Mouse (Mus musculus): ENCODE measurements at regions not wholly inside any gene's neighbourhood (a gene's known extent, or its start where the extent isn't known, plus 50 kb on each side); places are given as distances from the start of the nearest gene placed in this dataset.

GRCm38 (mm10) chr13:111860931-111861330 is 52.1 kb upstream of the Map3k1 start:
- 93% methylated on average over 3 of the region's 3 CpGs for WGBS
- Histone ChIP-seq H3K27me3 (ENCODE audit: control insufficient read depth, insufficient read depth, low read length) (no peaks in the 10 kb centered on the region), H3K4me3 (ENCODE audit: extremely low read depth, insufficient read depth, insufficient read length) (no peak overlapping the region), H3K36me3 (ENCODE audit: control insufficient read depth, insufficient read depth, low read length) (no peaks in the 10 kb centered on the region), H3K27ac (ENCODE audit: insufficient read depth, low read length) (no peak overlapping the region), H3K4me1 (ENCODE audit: control insufficient read depth, insufficient read depth, insufficient read length) (no peaks in the 10 kb centered on the region)
- TF ChIP-seq POLR2A (IDR thresholded peaks at IDR 0.05; ENCODE audit: low read depth, low read length) = no peak
- no peak for TF ChIP-seq CTCF (IDR thresholded peaks at IDR 0.05; ENCODE audit: extremely low read depth, insufficient read depth, insufficient read length, insufficient replicate concordance)
- no peak for DNase-seq (ENCODE audit: low read depth in 1 of 2, low spot score in 2 of 2)

DNA sequence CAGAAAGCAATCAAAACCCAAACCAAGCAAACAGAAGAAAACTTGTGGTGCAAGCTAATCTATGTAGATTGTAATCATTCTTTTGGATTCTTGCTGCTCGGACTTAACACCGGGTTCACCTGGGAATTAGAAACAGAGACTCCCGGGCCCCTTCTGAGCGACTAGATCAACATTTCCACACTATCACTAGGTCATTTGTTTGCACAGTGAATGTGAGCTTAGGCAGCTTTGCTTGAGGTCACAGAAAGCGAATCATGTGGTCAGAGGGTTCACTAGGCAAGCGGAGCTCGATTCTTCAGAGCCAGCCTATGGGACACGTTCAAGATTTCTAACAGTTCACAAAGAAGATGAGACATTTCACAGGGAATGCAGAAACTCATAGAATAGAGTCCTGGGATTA is 53.5 kb upstream of the Map3k1 start:
- no peaks in the 10 kb centered on the region for H3K27me3 ChIP-seq (ENCODE audit: control insufficient read depth, insufficient read depth, low read length)
- no peak overlapping the region for H3K4me3 ChIP-seq (ENCODE audit: extremely low read depth, insufficient read depth, insufficient read length)
- H3K27ac ChIP-seq (ENCODE audit: insufficient read depth, low read length) = no peak overlapping the region
- H3K4me1 ChIP-seq (ENCODE audit: control insufficient read depth, insufficient read depth, insufficient read length) = no peaks in the 10 kb centered on the region; the same call in 1 of the 2 replicates
- H3K36me3 ChIP-seq (ENCODE audit: control insufficient read depth, insufficient read depth, low read length) = no peaks in the 10 kb centered on the region
- DNase-seq (ENCODE audit: low read depth in 1 of 2, low spot score in 2 of 2) = no peak
- 96% methylated on average over 8 of the region's 8 CpGs for WGBS
- TF ChIP-seq CTCF (IDR thresholded peaks at IDR 0.05; ENCODE audit: extremely low read depth, insufficient read depth, insufficient read length, insufficient replicate concordance) (no peak), POLR2A (IDR thresholded peaks at IDR 0.05; ENCODE audit: low read depth, low read length) (no peak)

DNA sequence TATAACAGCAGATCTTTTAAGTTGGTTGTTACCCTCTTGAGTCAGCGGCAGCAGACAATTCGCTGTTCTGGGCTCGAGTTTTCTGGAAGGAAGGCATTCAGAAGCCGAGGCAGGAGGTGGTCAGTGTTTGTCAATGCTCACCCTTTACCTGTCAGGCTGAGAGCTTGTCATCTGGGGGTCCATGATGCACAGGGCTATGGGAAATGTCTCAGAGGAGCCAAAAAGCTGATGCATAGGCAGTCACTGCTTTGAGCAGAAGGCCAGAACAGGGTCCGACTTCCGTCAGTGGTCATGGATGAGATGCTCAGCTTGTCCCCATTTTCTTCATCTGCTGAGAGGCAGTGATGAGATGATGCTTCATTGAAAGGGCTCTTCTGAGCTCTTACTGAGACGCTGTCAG is 57.2 kb upstream of the Map3k1 start:
- no peak overlapping the region for H3K27ac ChIP-seq (ENCODE audit: insufficient read depth, low read length)
- 97% methylated on average over 7 of the region's 7 CpGs for WGBS
- no peak for DNase-seq (ENCODE audit: low read depth in 1 of 2, low spot score in 2 of 2)
- no peak overlapping the region for H3K4me3 ChIP-seq (ENCODE audit: extremely low read depth, insufficient read depth, insufficient read length)
- H3K27me3 ChIP-seq (ENCODE audit: control insufficient read depth, insufficient read depth, low read length) = no peaks in the 10 kb centered on the region
- H3K4me1 ChIP-seq (ENCODE audit: control insufficient read depth, insufficient read depth, insufficient read length) = peaks cover 8% of the 10 kb centered on the region; the same call in 1 of the 2 replicates
- no peaks in the 10 kb centered on the region for H3K36me3 ChIP-seq (ENCODE audit: control insufficient read depth, insufficient read depth, low read length)
- TF ChIP-seq POLR2A (IDR thresholded peaks at IDR 0.05; ENCODE audit: low read depth, low read length) (no peak), CTCF (IDR thresholded peaks at IDR 0.05; ENCODE audit: extremely low read depth, insufficient read depth, insufficient read length, insufficient replicate concordance) (no peak)

DNA sequence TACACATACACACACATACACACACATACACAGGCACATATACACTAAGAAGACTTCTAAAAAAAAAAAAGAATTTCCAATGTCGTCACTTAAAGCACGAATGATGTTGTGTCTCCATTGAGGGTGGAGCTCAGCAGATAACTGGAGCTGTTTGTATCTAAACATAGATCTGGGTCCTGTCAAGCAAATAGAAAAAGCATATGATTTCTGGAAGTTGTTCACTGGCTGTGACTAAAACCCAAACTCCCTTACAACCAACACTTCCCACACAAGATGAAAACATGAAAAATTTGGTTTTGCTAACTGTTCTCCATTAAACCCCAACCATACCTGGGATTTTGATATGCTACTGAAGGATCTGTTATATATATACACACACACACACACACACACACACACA is 58.5 kb upstream of the Map3k1 start:
- no peaks in the 10 kb centered on the region for H3K36me3 ChIP-seq (ENCODE audit: control insufficient read depth, insufficient read depth, low read length)
- peak overlapping the region; percentile 74; the same call in 1 of the 2 replicates for H3K27ac ChIP-seq (ENCODE audit: insufficient read depth, low read length)

GRCm38 (mm10) chr13:111867763-111868725 is 59.3 kb upstream of the Map3k1 start:
- Histone ChIP-seq H3K36me3 (ENCODE audit: control insufficient read depth, insufficient read depth, low read length) (no peaks in the 10 kb centered on the region), H3K27me3 (ENCODE audit: control insufficient read depth, insufficient read depth, low read length) (no peaks in the 10 kb centered on the region), H3K4me1 (ENCODE audit: control insufficient read depth, insufficient read depth, insufficient read length) (peaks cover 8% of the 10 kb centered on the region; the same call in 1 of the 2 replicates), H3K4me3 (ENCODE audit: extremely low read depth, insufficient read depth, insufficient read length) (peak overlapping the region; percentile 77), H3K27ac (ENCODE audit: insufficient read depth, low read length) (peak overlapping the region; percentile 100)
- DNase-seq (ENCODE audit: low read depth in 1 of 2, low spot score in 2 of 2) = peak; percentile 66 to 90
- no peak for TF ChIP-seq CTCF (IDR thresholded peaks at IDR 0.05; ENCODE audit: extremely low read depth, insufficient read depth, insufficient read length, insufficient replicate concordance)
- TF ChIP-seq POLR2A (IDR thresholded peaks at IDR 0.05; ENCODE audit: low read depth, low read length) = peak; percentile 39; the same call in 1 of the 2 replicates
- 3% methylated on average over 31 of the region's 31 CpGs for WGBS

More for the DNA sequence above, 58.5 kb upstream of the Map3k1 start:
- peaks cover 8% of the 10 kb centered on the region; the same call in 1 of the 2 replicates for H3K4me1 ChIP-seq (ENCODE audit: control insufficient read depth, insufficient read depth, insufficient read length)
- WGBS = 28% methylated on average over 2 of the region's 2 CpGs
- H3K27me3 ChIP-seq (ENCODE audit: control insufficient read depth, insufficient read depth, low read length) = no peaks in the 10 kb centered on the region
- no peak overlapping the region for H3K4me3 ChIP-seq (ENCODE audit: extremely low read depth, insufficient read depth, insufficient read length)
- DNase-seq (ENCODE audit: low read depth in 1 of 2, low spot score in 2 of 2) = peak in 1 of 2 experiments; percentile 66
- TF ChIP-seq CTCF (IDR thresholded peaks at IDR 0.05; ENCODE audit: extremely low read depth, insufficient read depth, insufficient read length, insufficient replicate concordance) (no peak), POLR2A (IDR thresholded peaks at IDR 0.05; ENCODE audit: low read depth, low read length) (no peak)

- H3K27me3 ChIP-seq (ENCODE audit: control insufficient read depth, insufficient read depth, low read length) = no peaks in the 10 kb centered on the region
- no peak for DNase-seq (ENCODE audit: low read depth in 1 of 2, low spot score in 2 of 2)
- H3K36me3 ChIP-seq (ENCODE audit: control insufficient read depth, insufficient read depth, low read length) = no peaks in the 10 kb centered on the region
- 59% methylated on average over 3 of the region's 3 CpGs for WGBS
- no peak overlapping the region for H3K4me3 ChIP-seq (ENCODE audit: extremely low read depth, insufficient read depth, insufficient read length)
- peaks cover 8% of the 10 kb centered on the region; the same call in 1 of the 2 replicates for H3K4me1 ChIP-seq (ENCODE audit: control insufficient read depth, insufficient read depth, insufficient read length)
- no peak for TF ChIP-seq CTCF (IDR thresholded peaks at IDR 0.05; ENCODE audit: extremely low read depth, insufficient read depth, insufficient read length, insufficient replicate concordance)
- no peak for TF ChIP-seq POLR2A (IDR thresholded peaks at IDR 0.05; ENCODE audit: low read depth, low read length)
- peak overlapping the region; percentile 100 for H3K27ac ChIP-seq (ENCODE audit: insufficient read depth, low read length)
Observed at GRCm38 (mm10) chr13:111868947-111869346, 60.2 kb upstream of the Map3k1 start.

Measured in spleen, adult 2 months (tissue).